Mouse (Mus musculus): ENCODE measurements at regions not wholly inside any gene's neighbourhood (a gene's known extent, or its start where the extent isn't known, plus 50 kb on each side); places are given as distances from the start of the nearest gene placed in this dataset.

DNA sequence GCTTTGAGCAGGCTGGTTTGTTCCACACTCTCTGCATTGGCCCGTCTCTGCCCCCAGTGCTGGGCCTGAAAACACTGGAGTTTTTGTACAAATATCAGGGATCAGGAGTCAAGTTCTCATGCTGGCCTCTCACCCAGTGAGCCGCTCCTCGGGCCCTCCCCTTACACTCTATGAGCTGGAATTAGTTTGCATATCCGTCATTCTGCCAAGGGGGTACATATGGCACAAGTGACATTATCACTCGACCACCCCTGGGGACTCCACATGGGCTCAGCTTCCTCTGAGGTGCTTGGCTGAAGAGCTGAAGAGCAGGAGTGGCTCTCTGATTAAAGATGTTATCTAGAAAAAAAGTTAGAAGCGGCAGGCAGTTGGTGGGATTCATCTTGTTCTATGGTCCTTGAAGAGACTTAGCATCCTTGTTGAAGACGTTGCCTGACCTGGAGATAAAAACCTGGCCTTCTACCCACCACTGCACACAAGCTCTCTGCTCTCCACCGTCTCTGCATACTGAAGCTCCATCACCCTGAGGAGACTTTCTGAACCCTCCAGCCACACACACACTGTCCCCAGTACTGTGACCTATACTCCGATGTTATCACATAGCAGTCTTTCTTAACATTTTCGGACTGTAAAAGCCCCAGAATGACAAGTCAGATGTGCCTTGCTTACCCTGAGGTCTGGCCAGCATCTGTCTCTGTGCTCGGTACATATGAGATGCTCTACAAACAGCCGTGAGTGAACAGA, 144.2 kb downstream of the Setd4 start:
- DNase-seq (ENCODE audit: low spot score in 2 of 2) = no peak
- intact Hi-C loops (cut with DNase I) = loop anchor here (10.0 kb wide), 1 partner anchor 895 kb away; no protein-coding TSS in a partner anchor

DNA sequence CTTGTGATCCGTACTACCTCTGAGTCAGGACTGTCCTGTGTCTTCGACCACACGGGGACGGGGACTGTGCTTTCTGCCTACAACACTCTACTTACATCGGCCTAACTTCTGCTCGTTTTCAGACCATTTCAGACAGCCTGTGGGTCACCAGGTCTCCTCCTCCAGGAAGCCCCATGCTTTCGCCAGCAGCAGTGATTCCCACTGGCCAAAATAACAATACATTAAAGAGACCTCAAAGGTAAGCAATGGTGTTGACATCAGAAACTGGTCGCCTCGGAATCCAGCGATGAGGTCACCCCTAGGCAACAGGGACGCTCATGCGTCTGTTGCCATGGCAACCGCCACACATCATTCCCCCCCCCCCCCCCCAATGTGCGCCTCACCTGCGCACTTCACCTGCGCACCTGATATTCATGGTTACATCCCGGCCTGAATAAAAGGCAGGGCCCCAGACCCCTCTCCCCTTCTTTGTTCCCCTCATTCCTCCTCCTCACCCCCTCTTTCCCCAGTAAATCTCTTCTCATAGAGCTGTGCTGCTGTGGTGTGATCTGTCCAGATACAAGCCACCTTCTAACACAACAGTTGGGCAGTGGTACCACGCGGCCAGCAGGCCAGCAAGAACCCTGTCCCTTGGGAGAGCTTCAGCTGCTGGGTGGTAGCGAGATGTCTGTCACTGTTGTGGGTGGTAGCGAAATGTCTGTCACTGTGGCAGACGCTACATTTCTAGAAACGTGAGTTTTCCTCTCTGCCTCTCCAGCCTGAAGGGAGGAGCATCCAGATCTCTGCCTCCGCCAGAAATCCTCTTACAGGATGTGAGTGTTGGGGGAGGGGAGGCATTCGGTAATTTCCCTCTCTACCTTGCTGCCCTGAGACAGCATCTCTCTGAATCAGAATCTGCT, 145.0 kb downstream of the Setd4 start:
- intact Hi-C loops (cut with DNase I) = loop anchor here (10.0 kb wide), 1 partner anchor 894 kb away; no protein-coding TSS in a partner anchor
- peak; percentile 26 to 59 for DNase-seq (ENCODE audit: low spot score in 2 of 2)

DNA sequence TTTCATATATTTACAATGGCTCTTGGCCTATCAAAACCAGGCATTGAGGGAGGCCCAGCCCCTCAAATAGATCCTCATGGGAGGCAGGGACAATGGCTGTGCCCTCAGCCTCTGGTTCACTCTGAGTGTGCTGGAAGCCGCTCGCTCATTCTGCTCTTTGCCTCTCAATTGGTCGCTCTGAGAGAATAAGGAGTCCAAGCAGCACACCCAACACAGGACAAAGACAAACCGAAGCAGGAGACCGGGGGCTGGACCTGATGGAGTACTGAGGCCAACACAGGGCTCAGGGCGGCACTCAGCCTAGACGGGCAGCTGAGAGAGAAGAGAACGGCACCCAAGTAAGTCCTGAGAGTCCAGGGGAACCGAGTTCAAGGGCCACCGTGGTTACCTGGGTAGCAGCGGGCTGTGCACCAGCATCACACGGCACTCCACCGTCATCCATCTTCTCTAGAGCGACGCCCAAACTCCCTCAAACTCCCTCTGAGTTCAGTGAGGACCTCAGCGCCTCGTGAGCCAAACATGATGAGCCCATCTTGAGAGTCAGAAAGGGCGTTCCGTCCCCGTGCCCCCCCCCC, 145.8 kb downstream of the Setd4 start:
- DNase-seq (ENCODE audit: low spot score in 2 of 2) = no peak
- intact Hi-C loops (cut with DNase I) = loop anchor here (10.0 kb wide), 1 partner anchor 893 kb away; no protein-coding TSS in a partner anchor

DNA sequence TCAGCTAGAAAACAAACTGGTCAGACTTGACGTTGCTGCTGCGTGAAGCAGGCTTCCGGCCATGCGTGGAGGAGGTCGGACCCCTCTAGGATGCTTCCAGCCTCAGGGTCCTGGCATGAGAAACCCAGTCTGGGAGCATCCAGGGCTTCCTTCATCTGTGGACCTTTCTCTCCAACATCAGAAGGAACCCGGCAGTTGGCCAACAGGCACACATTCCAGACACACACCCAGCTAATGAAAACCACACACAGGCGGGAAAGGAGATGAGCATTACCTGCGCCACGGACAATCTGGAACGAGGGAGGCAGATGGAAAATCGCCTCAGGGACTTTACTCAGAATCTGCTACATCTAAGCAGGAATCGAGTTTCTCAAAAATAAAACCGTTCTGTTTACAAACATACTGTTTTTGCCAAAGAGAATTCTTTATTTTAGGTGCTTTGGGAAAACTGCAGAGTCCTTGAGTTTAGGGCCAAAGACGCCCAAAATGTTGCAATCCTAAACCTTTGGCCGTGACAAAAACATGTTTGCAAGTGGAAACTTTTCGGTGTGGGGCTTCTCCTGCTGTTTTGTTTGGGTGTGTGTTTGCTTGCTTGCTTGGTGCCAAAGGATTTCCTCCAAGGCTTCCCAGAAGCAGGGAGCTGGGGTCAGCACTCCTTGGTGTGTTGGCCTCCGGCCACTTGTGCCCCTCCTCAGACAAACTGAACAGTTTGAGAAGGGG, 147.0 kb downstream of the Setd4 start:
- no peak for DNase-seq (ENCODE audit: low spot score in 2 of 2)

DNA sequence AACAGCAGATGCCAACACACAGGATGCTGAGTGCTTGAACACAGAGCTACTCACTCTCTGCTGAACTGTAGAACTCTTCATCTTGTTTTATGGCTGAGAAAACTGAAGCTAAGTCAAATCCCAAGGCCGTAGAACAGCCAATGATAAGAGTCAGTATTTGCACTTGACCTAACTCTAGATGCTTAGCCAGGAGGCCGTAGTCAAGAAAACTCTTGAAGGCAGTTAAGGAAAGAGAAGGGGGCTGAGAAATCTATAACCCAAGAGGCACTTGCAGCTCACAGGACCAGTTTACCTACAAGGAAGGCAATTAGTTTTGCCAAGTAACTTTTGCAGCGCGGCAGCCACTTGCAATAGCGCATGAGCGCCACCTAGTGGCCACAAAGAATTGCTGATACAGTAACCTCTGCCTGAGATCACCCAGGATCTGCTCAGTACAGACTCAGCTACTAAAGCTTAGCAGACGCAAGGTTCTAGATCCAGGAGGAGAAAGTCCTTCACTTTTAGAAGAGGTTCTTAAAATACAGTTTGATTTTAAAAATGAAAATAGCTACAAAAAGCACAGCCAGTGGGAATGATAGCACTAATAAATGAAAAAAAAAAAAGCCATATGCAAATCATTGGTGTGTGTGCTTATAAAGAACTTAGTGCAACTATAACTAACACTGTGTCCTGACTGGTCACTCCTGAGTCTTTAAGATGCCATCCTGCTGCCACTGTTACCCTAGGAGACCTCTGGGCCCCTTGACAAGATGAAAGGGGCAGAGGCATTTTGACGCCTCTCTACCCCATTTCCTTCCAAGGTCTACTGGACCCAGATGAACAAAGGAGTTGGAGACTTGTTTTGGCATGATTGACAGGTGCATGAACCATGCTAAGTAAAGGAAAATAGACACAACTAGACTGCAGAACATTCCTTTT, 149.5 kb downstream of the Setd4 start:
- peak; percentile 78 to 92 for DNase-seq (ENCODE audit: low spot score in 2 of 2)
- intact Hi-C loops (cut with DNase I) = loop anchor here (5.0 to 10.0 kb wide), 4 partner anchors 88 to 890 kb away; no protein-coding TSS in a partner anchor

More for the DNA sequence above, 147.0 kb downstream of the Setd4 start:
- intact Hi-C loops (cut with DNase I) = loop anchor here (10.0 kb wide), 1 partner anchor 892 kb away; no protein-coding TSS in a partner anchor

DNA sequence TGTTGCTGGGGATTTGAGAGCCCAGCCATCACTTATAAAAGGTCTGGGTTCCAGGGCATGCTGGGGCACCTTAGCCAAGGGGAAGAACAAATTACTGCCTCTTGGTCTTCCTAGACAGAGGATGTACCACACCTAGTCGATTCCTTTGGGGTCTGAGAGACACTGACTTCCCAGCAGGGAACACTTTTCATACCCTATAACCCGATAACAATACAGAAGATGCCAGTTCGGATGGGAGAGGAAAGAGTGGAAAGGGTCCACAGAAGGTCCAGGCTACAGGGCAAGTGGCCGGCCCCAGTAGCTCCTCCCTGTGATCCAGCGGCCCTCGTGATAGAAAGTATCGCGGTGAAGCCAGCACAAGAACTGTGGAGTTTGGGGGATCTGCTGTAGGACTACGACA, 150.8 kb downstream of the Setd4 start:
- intact Hi-C loops (cut with DNase I) = loop anchor here (5.0 to 10.0 kb wide), 4 partner anchors 89 to 888 kb away; no protein-coding TSS in a partner anchor
- DNase-seq (ENCODE audit: low spot score in 2 of 2) = no peak

DNA sequence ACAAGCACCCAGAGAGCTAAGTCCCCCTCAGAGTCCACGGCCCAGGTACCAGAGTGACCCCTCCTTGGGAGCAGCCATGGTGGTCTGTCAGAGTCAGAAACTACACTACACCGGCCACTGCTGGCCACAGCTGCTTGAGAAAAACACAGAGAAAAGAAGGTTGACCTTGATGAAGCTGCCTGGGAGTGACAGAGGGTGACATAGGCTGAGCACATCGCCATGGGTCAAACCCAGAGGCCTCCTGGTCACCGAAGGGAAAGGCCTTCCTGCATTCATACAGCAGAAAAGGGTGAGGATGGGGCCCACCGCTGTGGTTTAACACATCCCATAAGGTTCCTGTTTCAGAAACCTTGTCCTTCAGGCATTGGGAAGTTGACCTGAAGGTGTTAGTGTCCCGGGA, 153.0 kb downstream of the Setd4 start:
- no peak for DNase-seq (ENCODE audit: low spot score in 2 of 2)
- intact Hi-C loops (cut with DNase I) = loop anchor here (5.0 to 10.0 kb wide), 4 partner anchors 91 to 886 kb away; no protein-coding TSS in a partner anchor

DNA sequence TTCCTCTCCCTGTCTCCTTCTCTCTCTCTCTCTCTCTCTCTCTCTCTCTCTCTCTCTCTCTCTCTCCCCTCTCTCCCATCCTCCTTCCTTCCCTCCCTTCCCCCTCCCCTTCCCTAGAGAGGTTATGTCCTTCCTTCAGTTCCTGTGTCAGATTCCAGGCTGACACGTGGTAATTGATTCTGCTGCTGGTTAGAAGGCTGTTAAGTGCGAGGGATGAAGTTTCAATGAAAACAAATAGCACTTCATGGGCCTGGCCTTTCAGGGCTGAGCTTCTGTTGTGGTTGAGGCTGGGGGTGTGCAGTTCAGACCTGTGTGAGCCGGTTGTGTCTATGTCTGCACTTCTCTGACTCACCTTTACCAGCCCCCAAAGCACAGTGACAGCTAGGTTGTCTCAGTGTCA, 153.9 kb downstream of the Setd4 start:
- intact Hi-C loops (cut with DNase I) = loop anchor here (5.0 to 10.0 kb wide), 4 partner anchors 92 to 885 kb away; no protein-coding TSS in a partner anchor
- DNase-seq (ENCODE audit: low spot score in 2 of 2) = no peak

DNA sequence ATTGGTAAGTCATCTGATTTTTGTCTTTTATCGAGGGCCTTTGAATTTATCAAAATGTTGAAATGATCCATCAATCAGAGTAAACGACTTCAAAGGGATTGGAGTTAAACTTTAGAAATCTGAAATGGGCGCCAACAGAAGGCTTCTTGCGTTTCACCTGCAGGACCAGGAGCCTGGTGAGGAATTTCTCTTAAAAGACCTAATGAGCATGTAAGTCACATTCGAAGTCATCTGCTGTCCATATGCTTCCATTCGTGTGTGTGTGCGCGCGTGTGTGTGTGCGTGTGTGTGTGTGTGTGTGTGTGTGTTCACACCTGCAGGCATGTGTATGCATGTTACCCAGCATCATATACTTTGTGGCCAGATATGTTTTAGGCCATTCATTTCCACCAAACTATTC, 155.7 kb downstream of the Setd4 start:
- intact Hi-C loops (cut with DNase I) = no loop called here
- DNase-seq (ENCODE audit: low spot score in 2 of 2) = no peak

DNA sequence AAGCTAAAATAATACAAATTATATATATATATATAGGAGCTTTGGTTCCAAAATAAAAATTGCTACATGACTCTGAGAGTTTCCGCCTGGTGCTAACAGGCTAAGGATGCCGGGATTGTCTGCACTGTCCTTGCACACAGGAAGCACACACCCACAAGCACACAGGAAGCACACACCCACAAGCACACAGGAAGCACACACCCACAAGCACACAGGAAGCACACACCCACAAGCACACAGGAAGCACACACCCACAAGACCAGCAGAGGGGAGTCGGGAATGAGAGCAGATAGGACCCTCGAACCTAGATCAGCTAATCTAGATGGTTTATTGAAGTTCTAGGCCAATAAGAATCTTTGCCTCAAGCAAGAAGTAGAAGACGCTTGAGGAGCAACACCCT, 156.9 kb downstream of the Setd4 start:
- intact Hi-C loops (cut with DNase I) = no loop called here
- DNase-seq (ENCODE audit: low spot score in 2 of 2) = no peak

DNA sequence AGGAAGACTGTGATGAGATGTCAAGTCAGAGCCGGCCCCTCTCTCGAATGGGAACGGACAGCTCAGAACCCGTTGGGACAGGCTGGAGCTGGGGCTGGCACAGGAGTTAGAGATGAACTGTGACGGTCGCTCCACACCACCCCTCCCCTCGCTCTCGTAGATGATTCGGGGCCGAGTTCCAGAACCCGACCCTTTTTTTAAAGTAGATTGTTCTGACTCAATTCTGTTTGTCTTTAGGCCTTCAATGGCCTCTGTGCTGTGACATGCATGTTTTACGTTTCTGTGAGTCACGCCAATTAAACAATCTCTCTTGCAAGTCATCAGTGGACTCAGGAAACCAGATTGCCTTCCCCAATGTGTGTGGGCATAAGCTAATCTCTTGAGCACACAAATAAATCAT, 157.7 kb downstream of the Setd4 start:
- DNase-seq (ENCODE audit: low spot score in 2 of 2) = no peak
- intact Hi-C loops (cut with DNase I) = no loop called here

DNA sequence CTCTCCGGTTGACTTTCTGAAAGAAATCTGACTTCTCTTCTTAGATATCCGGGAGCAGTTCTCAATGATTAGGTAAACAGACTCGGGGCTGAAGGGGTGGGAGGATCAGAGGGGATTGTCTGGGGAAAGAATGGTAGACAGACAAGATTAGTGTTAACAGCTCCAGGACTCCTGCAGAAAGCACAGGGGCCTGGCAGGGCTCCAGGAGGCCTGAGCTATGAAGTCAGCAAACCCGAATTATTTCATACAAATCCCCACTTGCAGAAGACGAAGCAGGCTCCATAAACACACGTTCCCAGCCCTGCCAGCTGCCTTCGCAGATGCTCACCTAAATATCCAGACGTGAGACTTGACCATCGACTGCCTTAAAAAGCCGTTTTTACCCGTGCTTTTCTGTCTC, 161.0 kb downstream of the Setd4 start:
- intact Hi-C loops (cut with DNase I) = no loop called here
- no peak for DNase-seq (ENCODE audit: low spot score in 2 of 2)

DNA sequence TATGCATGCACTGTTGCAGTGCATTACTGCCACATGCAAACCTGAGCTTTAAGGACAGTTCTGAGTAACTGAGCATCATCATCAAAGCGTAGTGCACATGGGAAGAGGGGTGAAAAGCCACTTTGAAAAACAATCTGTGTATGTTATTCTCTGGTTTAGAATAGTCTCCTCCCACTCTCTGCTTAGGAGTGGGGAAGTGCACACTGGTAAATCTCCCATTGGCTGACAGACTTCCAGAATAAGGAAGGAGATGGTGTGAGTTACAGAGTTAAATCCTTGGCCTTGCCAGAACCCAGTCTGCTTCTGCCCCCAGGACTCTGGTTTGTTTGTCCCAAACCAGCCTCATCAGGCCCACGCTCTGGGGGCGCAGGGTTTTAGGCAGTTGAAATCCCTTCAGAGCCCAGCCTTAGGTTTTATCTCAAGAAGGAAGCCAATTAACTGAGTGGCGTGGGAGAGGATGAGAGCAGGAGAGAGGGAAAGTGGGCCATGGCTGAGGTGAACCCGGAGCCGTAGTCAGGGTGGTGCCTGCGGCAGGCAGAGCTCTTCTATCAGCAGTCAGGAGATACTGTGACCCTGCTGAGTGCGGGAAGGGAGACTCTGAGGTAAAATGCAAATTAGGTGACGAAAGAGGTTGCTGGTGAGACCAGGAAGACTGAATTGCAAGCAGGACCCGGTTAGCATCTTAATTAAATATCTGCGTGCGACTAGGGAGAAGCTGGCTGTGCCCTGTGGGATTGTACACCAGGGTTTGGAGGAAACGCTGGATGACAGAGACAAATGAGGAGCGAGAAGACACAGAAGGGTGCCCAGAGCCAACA, 166.0 kb downstream of the Setd4 start:
- DNase-seq (ENCODE audit: low spot score in 2 of 2) = no peak
- intact Hi-C loops (cut with DNase I) = no loop called here

DNA sequence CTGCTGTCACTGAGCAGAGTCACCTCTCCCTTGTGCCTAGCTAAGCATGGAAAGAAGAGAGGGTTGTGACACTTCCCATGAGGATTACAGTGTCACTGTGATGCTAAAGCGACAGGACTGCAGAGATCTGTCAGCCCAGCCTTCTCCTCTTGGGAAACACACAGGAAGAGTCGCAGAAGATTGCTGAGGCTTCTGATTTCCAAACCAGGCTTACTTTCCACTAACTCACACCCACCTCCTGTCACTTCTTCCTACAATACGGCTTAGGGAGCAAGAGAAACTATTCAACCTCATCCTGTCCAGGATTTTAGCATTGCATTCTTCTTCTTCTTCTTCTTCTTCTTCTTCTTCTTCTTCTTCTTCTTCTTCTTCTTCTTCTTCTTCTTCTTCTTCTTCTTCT, 167.1 kb downstream of the Setd4 start:
- DNase-seq (ENCODE audit: low spot score in 2 of 2) = no peak
- intact Hi-C loops (cut with DNase I) = no loop called here

DNA sequence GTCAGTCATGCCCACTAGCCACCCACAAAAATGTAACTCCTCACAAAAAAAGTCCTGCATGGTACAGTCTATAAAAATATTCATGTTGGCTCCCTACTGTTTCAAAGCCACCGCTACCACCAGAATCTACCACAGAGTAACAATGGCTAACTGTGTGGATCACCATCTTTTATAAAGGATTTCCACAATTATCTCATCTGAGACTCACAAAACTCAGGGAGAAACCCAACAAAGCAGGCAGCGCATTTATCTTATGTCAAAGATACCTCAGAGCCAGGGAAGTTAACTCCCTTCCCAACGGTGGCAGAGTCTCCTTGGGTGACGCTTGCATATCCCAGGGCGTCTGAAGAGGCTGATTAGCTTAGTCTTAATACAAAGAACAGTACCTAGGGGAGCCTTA, 172.5 kb downstream of the Setd4 start:
- DNase-seq (ENCODE audit: low spot score in 2 of 2) = no peak
- intact Hi-C loops (cut with DNase I) = no loop called here

DNA sequence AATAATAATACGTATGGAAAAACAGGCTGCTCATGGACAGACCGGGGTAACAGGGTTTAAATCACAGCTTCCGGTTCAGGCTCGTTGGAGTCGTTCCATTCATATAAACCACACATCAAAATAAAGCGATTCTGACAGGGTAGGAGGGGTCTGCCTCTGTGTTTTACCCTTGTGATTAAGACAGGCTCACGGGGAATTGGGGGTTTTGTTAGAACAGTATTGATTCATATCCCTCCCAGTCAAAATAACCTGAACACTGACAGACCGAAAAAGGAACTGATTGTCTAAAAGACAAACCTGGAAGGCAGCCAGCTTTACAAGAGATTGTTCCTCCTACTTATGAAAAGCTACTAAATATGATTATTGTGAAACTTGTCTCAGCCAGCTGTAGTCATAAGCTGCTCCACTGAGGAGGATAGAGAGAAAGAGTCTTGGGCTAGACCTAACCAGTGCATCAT, 174.5 kb downstream of the Setd4 start:
- DNase-seq (ENCODE audit: low spot score in 2 of 2) = no peak
- intact Hi-C loops (cut with DNase I) = no loop called here

DNA sequence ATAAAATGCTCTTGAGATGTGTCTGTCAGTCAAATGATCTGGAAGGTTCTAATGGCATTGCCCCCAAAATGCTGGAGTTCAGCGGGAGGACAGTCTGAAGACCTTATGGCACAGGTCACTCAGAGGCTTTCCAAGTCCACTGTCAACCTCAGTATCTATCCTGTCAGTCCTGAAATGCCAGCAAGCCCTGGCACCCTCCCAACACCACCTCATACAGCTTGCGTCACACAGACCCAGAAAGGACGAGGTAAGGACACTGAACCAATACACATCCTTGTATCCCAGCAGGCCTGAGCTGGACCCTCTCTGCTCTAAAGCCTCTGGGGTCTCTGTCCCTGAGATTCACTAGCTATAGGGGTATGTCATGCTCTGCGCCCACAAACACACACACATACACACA, 176.6 kb downstream of the Setd4 start:
- no peak for DNase-seq (ENCODE audit: low spot score in 2 of 2)
- intact Hi-C loops (cut with DNase I) = no loop called here

All from left cerebral cortex, postnatal 14 days (tissue).